In genomic region chr13:51221425-51222160, GRCm38 (mm10) we compare ENCODE assay signal across 12 mouse cellular contexts. TPM values are rescaled to one million over a fixed set of nuclear protein-coding genes. Genes with fewer than 3 reads are reported as not detected.
DNase-seq lines count a peak whose midpoint lies in the region; ATAC-seq and TF ChIP-seq lines count a peak whose summit lies in the region.
"Had no signal": no experiment of that assay in that cellular context is flagged by ENCODE, and none has a peak within 500 bp of the region (broad histone marks: within the 10 kb centered on the region; RNA-seq: fewer than 3 reads in every experiment).

No protein-coding gene starts in this region.

- no peak for DNase-seq in forebrain, postnatal 0 days
- no peak for DNase-seq in lung, adult 2 months
- DNase-seq in skeletal muscle tissue, adult 2 months (ENCODE audit: low read depth, low spot score), result peak; percentile 23
- no peak for DNase-seq in urinary bladder, postnatal 36 days (ENCODE audit: low spot score in 2 of 2)
- no peak for DNase-seq in layer of hippocampus, postnatal 36 days
- DNase-seq: cerebellum, adult 9-11 months; heart, adult 2 months; right cerebral cortex, postnatal 25 days had no signal

- no peaks in the 10 kb centered on the region for H3K27me3 ChIP-seq in forebrain, embryonic 12.5 days
- H3K27me3 ChIP-seq in forebrain, postnatal 0 days (ENCODE audit: insufficient read depth, low read length), result no peaks in the 10 kb centered on the region
- no peaks in the 10 kb centered on the region for H3K27me3 ChIP-seq in lung, embryonic 15.5 days
- no peaks in the 10 kb centered on the region for H3K27me3 ChIP-seq in embryonic facial prominence, embryonic 12.5 days

- no peak for TF ChIP-seq CTCF in forebrain, postnatal 0 days (IDR thresholded peaks at IDR 0.05; ENCODE audit: low read depth)
- TF ChIP-seq CTCF in lung, adult 2 months (IDR thresholded peaks at IDR 0.05; ENCODE audit: insufficient read depth, low read length), result no peak

- H3K9me3 ChIP-seq in forebrain, embryonic 12.5 days, result 0 out of 2 replicates have a peak, but pooled peaks cover 5% of the 10 kb centered on the region
- H3K9me3 ChIP-seq in forebrain, postnatal 0 days (ENCODE audit: low read length), result no peaks in the 10 kb centered on the region
- no peaks in the 10 kb centered on the region for H3K9me3 ChIP-seq in lung, embryonic 15.5 days
- no peaks in the 10 kb centered on the region for H3K9me3 ChIP-seq in embryonic facial prominence, embryonic 12.5 days

- 0 out of 2 replicates have a peak overlapping the region, but pooled peaks have one; percentile 42 for H3K27ac ChIP-seq in forebrain, embryonic 12.5 days
- no peak overlapping the region for H3K27ac ChIP-seq in forebrain, postnatal 0 days (ENCODE audit: low read depth, low read length)
- peak overlapping the region; percentile 29; the same call in 1 of the 2 replicates for H3K27ac ChIP-seq in lung, embryonic 15.5 days
- H3K27ac ChIP-seq in embryonic facial prominence, embryonic 12.5 days, result peak overlapping the region; percentile 95
- H3K27ac ChIP-seq: heart, adult 2 months; liver, embryonic 14.5 days had no signal

- no peak for ATAC-seq in forebrain, embryonic 12.5 days (ENCODE audit: low FRiP score)
- ATAC-seq in forebrain, postnatal 0 days, result no peak
- 0 out of 2 replicates have a peak, but pooled peaks have one; percentile 46 for ATAC-seq in lung, embryonic 15.5 days (ENCODE audit: borderline replicate concordance, extremely low read depth, low FRiP score, low TSS enrichment)
- ATAC-seq in embryonic facial prominence, embryonic 12.5 days (ENCODE audit: insufficient number of reproducible peaks, insufficient read depth, low FRiP score, low TSS enrichment), result no peak

- WGBS in forebrain, embryonic 12.5 days, result 70% methylated on average over 12 of the region's 12 CpGs
- WGBS in forebrain, postnatal 0 days, result 44% methylated on average over 12 of the region's 12 CpGs
- WGBS in lung, embryonic 15.5 days, result 47% methylated on average over 12 of the region's 12 CpGs
- 59% methylated on average over 12 of the region's 12 CpGs for WGBS in lung, adult 2 months
- WGBS in embryonic facial prominence, embryonic 12.5 days, result 31% methylated on average over 12 of the region's 12 CpGs

- H3K4me1 ChIP-seq in forebrain, embryonic 12.5 days, result peaks cover 13% of the 10 kb centered on the region
- H3K4me1 ChIP-seq in forebrain, postnatal 0 days (ENCODE audit: insufficient read depth), result no peaks in the 10 kb centered on the region
- H3K4me1 ChIP-seq in lung, embryonic 15.5 days, result peaks cover 16% of the 10 kb centered on the region
- H3K4me1 ChIP-seq in lung, adult 2 months (ENCODE audit: control insufficient read depth, insufficient read depth, low read length), result no peaks in the 10 kb centered on the region
- peaks cover 34% of the 10 kb centered on the region for H3K4me1 ChIP-seq in embryonic facial prominence, embryonic 12.5 days

- no peak for TF ChIP-seq POLR2A in lung, adult 2 months (IDR thresholded peaks at IDR 0.05; ENCODE audit: borderline replicate concordance, extremely low read depth, low read depth, low read length)

- H3K36me3 ChIP-seq in forebrain, embryonic 12.5 days (replicated peaks), result no peaks in the 10 kb centered on the region
- H3K36me3 ChIP-seq in forebrain, postnatal 0 days (ENCODE audit: insufficient read depth), result no peaks in the 10 kb centered on the region
- no peaks in the 10 kb centered on the region for H3K36me3 ChIP-seq in lung, embryonic 15.5 days
- no peaks in the 10 kb centered on the region for H3K36me3 ChIP-seq in embryonic facial prominence, embryonic 12.5 days

- no peak overlapping the region for H3K4me3 ChIP-seq in forebrain, embryonic 12.5 days (replicated peaks)
- H3K4me3 ChIP-seq in forebrain, postnatal 0 days (ENCODE audit: low read depth, low read length), result no peak overlapping the region
- H3K4me3 ChIP-seq in lung, embryonic 15.5 days, result no peak overlapping the region
- no peak overlapping the region for H3K4me3 ChIP-seq in lung, adult 2 months (replicated peaks; ENCODE audit: extremely low read depth, low read depth, low read length)
- no peak overlapping the region for H3K4me3 ChIP-seq in embryonic facial prominence, embryonic 12.5 days
- H3K4me3 ChIP-seq: heart, adult 2 months had no signal

- H3K4me2 ChIP-seq in forebrain, embryonic 12.5 days, result no peak overlapping the region
- H3K4me2 ChIP-seq in forebrain, postnatal 0 days (ENCODE audit: low read depth), result no peak overlapping the region
- no peak overlapping the region for H3K4me2 ChIP-seq in lung, embryonic 15.5 days
- no peak overlapping the region; the same call in 1 of the 2 replicates for H3K4me2 ChIP-seq in embryonic facial prominence, embryonic 12.5 days (replicated peaks)

- no peak overlapping the region for H3K9ac ChIP-seq in forebrain, embryonic 12.5 days
- H3K9ac ChIP-seq in forebrain, postnatal 0 days, result no peak overlapping the region
- H3K9ac ChIP-seq in lung, embryonic 15.5 days, result no peak overlapping the region
- H3K9ac ChIP-seq in embryonic facial prominence, embryonic 12.5 days, result no peak overlapping the region
- H3K9ac ChIP-seq: liver, embryonic 14.5 days had no signal

RNA-seq across cellular contexts. Expression of gene Nxnl2, which starts 50.8 kb away (rescaled TPM):
- polyA plus RNA-seq in forebrain, embryonic 12.5 days (2016; fragmentation: Nextera tagmentation; extraction: Ambion mirVana), result 0.52 and 0.76 TPM in 2 replicates
- 2.1 and 3.1 TPM in 2 replicates for total RNA-seq in forebrain, postnatal 0 days (2014; rRNA removed)
- 5.3 and 6.5 TPM in 2 replicates for polyA plus RNA-seq in forebrain, postnatal 0 days (2015; fragmentation: Nextera tagmentation; extraction: Ambion mirVana)
- 2.8 and 3.3 TPM in 2 replicates for polyA plus RNA-seq in lung, embryonic 15.5 days (2015; fragmentation: Nextera tagmentation; extraction: Ambion mirVana)
- polyA plus RNA-seq in lung, adult 2 months (2012; rRNA removed), result 0.79 and 1.0 TPM in 2 replicates
- 4.2 and 4.6 TPM in 2 replicates for polyA plus RNA-seq in embryonic facial prominence, embryonic 12.5 days (2016; fragmentation: Nextera tagmentation; extraction: Ambion mirVana)
- under 1 TPM; 0.25 TPM for total RNA-seq in layer of hippocampus, postnatal 36 days (2021)
